Mouse (Mus musculus) MEL-GATA-1-ER (cell line): ENCODE measurements around the gene Man2b1.
"Not testable (repeated sequence)": the region's sequence is repeated elsewhere in the genome, so short reads cannot be mapped to it uniquely, and the experiment has no call there.

ENCODE experiments used
- DNase-seq: peaks from one replicate; pipeline ENCODE4 v3.0.0-alpha.2; 2012; ENCODE audit warnings: low read depth; ENCODE audit errors: extremely low read depth

Man2b1 gene

DNA sequence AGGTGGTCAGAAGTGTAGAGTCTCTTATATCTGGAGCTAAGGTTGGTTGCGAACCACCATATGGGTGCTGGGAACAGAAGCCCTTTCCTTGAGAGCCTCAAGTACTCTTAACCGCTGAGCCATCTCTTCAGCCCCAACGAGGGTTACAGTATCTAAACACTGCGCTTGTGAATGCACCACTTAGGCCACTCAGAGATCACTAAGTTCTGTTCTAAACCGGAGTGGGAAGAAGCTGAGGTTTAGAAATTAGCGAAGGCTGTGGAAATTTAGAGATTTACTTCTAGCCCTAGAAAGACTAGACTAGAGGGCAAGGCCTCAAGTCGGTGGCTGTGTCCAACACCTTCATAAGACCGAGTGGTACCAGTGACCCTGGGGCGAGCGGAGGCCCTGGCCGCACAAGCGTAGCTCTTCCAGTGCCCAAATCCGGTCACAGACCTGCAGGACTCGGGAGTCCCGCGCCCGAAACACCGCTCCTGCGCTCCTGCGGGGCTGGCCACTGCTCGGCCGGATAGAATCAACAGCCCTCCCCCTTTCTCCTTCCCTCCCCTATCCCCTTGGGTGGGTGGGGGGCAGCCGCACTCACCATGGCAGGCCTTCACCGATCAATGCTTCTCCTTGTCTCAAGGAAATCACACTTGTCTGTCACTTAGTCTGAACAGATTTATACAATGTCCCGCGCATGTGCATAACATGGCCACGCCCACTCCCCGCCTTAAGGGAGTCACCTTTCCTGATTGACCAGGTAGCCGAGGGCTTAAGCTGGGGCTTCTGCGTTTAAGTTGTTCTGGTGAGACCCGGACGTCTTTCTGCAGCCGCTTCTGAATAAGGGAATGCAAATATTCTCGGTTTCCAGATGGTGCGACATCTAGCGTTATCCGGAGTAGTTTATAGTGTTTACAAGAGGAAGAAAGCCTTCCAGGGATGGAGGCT is 36.2 kb downstream of the Man2b1 start:
- no peak for DNase-seq

GRCm38 (mm10) chr8:85120251-85120650 is 37.2 kb downstream of the Man2b1 start:
- DNase-seq = not testable (repeated sequence)

GRCm38 (mm10) chr8:85122995-85123394 is 39.9 kb downstream of the Man2b1 start, which contains the start of gene Zfp791:
Zfp791 (minus strand) TSS chr8:85123095.
- DNase-seq = no peak

DNA sequence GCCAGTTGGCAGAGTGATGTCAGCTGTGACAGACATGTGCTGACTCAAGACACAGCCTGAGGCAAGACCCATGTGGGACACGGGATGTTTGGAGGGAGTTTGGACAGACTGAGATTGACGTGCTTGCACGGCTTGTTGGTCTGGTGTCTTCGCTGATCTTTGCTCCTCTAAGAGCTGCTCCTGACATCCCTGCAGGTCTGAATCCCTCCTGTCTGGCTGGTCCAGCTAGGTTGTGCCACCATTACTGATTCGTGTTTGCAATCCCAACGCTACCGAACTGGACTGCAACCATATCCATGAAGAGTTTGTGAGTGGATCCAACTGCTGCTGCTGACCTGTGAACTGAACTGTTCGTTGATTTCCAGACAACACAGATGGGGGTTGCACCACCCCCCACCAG is 40.6 kb downstream of the Man2b1 start:
- DNase-seq = no peak

DNA sequence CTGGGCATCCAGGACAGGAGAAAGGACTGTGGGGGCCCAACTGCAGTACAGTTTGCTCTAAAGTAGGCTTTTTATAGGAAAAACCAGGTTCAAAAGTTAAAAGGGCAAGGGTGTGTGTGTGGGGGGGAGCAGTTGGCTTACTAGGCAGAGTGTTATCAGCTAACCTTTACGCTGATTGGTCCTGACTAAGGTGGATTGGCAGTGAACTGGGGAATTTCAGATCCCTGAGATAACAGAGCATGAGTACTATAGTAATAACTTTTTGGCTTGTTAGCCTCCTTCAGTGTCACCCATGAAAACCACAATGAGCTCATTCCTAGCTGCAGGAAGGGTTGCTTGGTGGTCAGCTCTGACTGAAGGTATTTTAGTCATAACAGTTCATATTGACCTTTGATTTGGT is 49.3 kb downstream of the Man2b1 start:
- DNase-seq = no peak

- DNase-seq = not testable (repeated sequence)
Measured at GRCm38 (mm10) chr8:85135690-85136089, 52.6 kb downstream of the Man2b1 start.

- DNase-seq = peak; percentile 99
Measured at GRCm38 (mm10) chr8:85142516-85142915, 59.4 kb downstream of the Man2b1 start.
